Mouse (Mus musculus) hindlimb bud, embryonic 11.5 days (tissue): ENCODE data around the gene Tax1bp1.

Experiments
- DNase-seq: peaks from one replicate; pipeline ENCODE4 v3.0.0-alpha.2; 2012; ENCODE audit warnings: low read depth, low spot score; ENCODE audit errors: extremely low spot score

Tax1bp1 gene

GRCm38 (mm10) chr6:52796035-52796598, 82.6 kb downstream of the Tax1bp1 start:
- DNase-seq, result no peak

- DNase-seq, result no peak
These were observed 83.2 kb downstream of the Tax1bp1 start for GRCm38 (mm10) chr6:52796691-52797090.

GRCm38 (mm10) chr6:52797252-52797800, 83.8 kb downstream of the Tax1bp1 start:
- DNase-seq, result no peak

GRCm38 (mm10) chr6:52802181-52802580, 88.7 kb downstream of the Tax1bp1 start:
- DNase-seq, result no peak

GRCm38 (mm10) chr6:52805237-52805856, 91.8 kb downstream of the Tax1bp1 start:
- no peak for DNase-seq
